Mouse (Mus musculus): Measurements from ENCODE around the gene Fstl3. TPM values are rescaled to one million over a fixed set of nuclear protein-coding genes. Genes with fewer than 3 reads are reported as not detected.

Fstl3 gene
- total RNA-seq, 2 experiments from 2014 or later, result 1.3 to 1.8 TPM

DNA sequence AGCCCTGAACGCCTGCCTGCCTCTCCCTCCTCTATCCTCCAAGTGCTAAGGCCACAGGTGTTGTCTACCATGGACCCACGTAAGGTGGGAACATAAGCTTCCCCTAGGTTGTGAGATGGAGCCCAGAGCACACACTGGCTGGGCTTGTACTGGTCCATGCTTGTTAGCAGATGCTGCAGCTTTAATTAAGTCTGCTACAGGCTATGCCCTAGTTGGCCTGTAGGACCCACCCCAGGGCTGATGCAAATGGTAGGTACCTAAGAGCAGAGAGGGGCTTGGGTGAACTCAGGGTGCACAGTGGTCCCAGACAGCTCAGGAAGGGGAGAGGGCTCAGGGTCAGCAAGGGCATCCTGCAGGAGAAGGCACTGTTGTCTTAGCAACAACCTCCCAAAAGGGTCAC is 12.5 kb downstream of the Fstl3 start:
- DNase-seq, result no peak

DNA sequence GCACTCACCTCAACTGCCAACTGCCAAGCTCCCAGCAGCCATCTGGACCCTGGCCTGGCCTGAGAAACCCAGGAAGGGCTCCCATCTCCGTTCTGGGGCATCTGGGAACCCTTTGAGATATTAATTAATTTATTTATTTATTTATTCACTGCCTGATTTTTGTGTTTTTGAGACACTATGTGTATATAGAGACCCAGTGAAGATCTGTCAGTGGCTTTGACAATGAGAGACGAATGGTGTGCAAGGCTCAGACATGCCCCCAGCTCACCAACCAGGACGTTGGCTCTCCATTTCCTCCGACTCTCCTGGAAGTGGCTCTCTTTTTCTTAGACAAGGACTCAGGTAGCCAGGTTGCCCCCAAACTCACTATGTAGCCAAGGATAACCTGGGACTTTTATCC is 13.8 kb downstream of the Fstl3 start, which contains the start of gene Prss57:
Gene Prss57, minus strand, starts transcription at position 101 of the 400 bp plus-strand sequence.
- DNase-seq, result no peak

DNA sequence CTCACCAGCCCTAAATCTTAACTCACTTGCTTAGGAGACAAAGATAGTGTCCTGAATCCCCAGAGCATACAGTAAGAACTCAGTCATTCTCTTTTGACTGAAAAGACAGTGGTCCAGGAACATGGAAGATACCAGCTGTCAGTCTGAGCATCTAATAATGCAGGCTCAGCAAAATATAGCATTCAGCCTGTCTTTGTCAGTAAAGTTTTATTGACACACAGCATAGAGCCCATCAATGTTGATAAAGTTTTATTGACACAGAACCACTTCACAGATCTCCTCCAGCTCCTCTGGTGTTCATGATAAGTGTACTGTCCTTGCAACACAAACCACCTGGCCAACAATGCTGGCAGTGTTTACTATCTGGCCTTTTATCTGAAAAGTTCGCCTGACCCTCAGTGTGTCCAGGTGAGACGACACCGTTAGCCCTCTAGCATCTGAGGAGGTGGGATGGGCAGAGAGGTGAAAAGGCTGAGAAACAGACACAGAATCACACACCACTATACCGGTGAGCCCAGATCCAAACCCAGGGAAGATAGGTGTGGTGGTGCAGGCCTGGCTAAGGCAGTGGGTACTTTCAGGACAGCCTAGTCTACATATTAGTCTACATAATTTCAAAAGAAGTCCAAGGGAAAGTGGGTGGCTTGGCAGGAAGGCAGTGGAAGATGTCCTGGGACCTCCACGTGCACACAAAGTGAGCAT is 15.4 kb downstream of the Fstl3 start:
- DNase-seq, result no peak

DNA sequence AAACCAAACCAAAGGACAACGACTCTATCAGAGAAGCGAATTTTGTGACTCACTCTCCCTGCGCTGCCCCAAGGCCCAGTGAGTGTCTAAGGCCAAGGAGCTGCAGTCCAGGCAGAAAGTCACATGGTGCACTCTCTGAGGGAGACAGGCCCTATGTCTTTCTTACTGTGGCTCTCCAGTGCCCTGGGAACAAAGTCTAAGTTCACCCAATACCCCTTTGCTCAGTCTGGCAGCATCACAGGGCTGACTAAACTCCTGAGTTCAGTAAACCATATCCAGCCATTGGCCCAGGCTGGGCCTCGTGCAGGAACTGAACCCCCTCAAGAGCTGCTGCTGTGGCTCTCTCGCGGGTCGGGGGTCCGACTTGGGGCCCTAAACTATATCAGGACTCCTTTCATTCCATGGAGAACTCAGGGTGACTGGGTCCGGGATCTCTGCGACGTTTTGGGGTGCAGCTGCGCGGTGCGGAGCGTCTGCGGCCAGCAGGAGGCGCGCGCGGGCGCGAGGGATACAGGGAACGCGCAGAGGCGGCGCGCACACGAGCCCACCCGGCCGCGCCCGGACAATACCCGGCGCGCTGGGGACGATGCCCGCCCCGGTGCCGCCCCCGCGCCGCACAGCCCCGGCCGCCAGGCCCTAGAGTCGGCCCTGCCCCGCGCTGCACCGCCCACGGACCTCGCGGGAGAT is 16.1 kb downstream of the Fstl3 start, which contains the start of gene Palm:
Gene Palm, plus strand, starts transcription at position 522 of the 687 bp plus-strand sequence.
- DNase-seq, result peak; percentile 78 to 84

DNA sequence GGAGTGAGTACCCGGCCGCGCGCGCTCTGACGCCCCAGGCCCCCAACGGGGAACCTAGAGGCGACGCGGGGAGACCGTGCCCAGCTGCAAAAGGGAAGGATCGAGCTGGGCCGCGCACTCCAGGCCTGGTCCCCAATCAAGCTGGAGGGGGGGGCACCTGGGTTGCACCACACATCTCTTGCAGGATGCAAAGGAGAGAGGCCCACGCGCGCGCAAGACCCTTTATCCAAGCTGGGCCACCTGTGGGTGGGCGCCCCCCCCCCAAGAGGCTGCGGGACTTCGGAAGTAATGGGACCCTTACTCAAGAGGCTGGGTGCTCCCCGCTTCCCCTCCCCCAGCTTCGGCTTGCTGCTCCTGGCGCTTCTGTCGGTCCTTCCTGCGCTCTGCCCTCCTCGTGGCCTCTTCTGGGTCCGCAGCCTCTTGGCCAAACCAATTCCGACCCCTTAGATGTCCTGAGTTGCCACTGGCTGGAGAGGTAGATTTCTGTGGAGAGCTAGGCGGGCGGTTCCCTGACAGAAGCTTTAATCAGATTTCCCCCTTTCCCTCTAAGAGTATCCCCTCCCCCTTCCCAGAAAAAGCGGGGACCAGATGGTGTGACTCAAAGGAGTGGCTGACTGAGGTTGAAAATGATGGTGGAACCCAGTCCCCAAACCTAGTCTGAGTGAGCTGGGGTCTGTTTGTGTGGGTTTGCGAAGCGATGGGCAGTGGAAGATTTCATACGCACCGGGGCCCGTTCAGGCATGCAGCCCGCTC is 16.8 kb downstream of the Fstl3 start:
- DNase-seq, result peak; percentile 57 to 76

DNA sequence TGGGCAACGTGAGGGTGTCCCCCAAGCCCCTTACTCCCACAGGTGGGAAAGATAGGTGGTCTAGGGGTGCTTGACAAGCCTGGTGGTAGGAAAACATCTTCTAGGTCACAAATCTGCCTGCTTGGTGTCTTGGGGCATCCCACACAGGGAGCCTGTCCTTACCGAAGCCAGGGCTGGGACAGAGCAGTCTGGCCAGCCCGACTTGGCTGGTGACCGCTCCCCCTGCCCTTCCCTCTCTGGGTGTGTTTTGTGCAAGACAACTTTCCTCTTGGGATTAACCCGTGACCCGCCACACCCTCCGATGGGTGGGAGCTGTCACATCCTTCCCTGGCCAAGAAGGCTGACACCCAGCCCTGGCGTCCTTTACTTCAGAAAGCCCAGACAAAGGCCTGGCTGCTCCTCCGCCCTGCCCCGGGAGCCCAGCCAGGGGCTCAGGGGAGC is 17.4 kb downstream of the Fstl3 start:
- DNase-seq, result peak in 1 of 2 experiments; percentile 46

DNA sequence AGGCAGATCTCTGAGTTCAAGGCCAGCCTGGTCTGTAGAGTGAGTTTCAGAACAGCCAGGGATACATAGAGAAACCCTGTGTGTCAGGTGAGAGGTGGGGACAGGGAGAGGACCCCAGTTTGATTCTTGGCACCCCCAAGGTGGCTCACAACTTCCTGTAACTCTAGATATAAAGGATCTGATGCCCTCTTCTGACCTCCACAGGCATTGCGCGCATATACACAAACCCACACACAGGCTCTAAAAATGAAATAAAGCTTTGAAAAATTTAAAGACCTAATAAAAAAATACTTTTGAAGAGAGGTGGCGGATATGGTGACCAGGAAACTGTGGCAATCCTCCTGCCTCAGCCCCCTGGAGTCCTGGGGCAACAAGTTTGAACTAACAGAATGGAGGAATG is 18.8 kb downstream of the Fstl3 start:
- no peak for DNase-seq

DNA sequence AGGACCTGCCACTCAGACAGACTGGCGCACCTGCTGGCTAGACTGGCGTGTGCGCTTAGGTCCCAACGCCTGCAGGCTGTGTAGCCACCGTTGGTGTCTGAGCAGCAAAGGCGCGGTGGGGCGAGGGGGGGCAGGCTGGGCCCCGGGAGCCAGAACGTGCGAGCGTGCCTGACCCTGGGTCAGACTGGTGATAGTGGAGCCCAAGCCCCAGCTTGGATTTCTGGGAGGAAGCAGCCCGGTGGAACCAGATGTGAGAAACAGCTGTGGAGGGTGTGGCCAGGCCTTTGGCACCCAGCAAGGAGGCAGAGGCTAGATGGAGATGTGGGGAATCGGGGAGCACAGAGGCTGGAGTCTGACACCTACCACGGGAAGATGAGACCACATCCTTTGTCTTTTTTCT is 20.3 kb downstream of the Fstl3 start:
- DNase-seq, result no peak

DNA sequence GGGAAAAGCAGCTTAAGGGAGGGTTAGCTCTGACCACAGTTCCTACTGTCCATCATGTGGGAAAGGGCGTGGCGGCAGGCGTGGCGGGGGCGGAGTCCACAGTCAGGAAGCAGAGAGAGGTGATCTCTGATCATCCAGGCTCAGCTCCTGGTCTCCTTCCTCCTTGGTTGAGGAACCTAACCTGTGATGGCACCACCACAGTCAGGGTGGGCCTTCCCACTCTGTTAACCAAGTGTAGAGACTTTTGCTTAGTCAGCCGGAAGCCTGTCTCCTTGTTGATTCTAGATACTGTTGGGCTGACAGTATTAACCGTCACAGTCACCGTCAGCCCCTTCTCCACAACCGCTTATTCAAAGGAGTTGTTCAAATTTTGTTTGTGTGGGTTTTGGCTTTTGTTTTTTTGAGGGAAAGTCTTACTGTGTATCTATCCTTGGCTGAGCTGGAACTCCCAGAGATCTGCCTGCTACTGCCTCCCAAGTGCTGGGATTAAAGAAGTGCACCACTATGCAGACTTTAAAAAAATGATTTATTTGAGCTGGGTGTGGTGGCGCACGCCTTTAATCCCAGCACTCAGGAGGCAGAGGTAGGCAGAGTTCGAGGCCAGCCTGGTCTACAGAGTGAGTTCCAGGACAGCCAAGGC is 21.3 kb downstream of the Fstl3 start:
- DNase-seq, result no peak

DNA sequence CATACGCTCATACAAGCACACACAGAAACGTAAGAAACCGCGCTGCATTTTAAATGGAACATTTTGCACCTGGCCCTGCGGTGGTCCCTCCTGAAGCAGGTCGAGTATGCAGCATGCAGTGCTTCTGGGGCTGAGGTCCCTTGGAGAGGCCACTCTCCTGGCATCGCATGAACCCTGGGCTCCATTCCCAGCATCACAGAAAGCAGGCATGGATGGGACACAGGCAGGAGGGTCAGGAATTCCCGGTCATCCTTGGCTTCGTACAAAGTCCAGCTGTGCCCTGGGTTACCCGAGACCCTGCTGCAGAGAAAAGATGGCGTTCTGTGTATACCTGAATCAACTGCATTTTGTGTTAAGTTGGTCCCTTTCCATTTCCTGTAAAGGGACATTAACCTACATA is 23.4 kb downstream of the Fstl3 start:
- DNase-seq, result no peak

DNA sequence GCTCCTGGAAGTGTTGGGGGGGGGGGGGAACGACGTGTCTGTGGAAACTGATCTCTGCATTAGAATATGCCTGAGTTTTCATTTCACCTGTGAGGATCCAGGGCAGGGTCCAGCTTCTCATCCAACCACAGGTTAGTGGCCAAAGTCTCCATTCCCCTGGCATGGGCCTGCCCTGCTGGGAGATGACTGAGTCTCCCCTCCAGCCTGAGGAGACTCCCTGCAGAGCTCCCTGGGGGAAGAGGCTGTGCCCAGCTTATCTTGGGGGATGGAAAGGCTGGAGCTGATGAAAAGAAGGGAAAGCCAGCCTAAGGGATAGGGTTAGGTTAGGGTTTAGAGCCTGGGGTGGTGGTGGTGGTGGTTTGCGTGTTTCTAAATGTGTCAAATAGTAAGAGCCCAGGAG is 24.8 kb downstream of the Fstl3 start:
- DNase-seq, result no peak

DNA sequence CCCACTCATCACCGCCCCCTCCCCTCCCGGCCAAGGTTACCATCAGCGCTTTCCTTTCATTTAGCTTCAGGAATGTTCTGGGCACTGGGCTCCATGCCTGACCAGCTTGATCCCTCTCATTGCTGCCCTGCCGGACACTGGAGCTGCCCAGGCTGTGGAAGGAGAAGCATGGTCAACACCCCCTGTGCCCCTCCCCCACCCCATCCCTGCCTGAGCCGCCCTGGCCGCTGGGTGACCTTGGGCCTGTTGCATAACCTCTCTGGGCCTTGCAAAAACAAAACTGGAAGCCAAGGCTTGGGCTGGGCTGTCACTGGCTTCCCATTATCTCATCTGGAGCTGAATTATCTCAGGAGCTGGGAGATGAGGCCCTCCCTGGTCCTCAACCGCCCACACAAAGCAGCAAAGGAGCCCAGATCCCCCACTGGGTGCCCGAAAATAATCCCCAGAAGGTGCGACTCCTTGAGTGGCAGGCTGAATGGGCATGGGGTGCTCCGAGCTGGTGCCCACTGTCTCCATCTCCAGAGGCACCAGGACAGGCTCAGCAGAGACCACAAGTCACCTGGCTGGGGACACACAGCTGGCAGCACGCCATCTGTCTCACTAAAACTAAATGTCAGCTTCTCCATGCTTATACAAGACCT is 25.4 kb downstream of the Fstl3 start:
- no peak for DNase-seq

DNA sequence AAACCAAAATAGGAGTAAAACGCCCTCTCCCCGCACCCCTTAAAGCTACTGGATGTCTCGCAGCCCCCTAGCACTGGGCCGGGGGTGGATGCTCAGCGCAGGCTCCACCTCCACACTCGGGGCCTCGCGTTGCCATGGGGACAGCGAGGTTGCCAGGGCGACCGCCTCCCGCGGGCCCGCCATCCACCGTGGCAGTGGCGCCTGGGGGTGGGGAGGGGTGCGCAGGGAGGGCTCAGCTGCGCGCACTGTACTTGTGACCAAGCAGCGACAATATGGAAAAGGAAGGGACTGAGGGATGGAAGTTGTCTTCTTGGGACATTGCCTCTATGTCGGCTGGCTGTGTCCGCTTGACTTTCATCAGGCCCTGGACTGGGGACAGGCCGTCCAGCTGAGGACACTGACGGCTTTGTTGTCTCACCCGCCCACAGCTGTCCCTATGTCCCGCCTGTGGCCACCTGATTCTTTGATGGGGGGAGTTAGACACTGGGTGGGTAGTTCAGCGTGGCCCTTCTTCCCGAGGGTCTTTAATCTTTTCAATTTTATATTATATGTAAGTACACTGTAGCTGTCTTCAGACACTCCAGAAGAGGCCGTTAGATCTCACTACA is 26.7 kb downstream of the Fstl3 start:
- peak; percentile 93 for DNase-seq

DNA sequence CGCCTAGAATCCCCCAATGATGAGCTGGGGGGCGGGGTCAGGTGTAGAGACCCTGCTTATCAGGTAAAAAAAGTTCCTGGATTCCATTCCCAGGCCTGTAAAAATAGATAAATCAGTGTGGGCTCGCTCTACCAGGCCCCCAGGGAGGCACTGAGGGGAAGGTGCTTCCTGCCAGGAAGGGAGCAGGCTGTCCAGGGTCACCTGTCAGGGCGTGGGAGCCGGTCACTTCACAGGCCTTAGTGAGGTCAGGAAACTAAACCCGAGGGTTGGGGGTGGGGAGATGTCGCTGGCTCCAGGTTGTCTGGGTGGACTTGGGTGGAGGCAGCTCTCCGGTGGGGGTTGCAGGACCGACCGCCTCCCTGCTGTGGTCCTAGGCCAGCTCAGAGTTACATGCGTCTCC is 28.6 kb downstream of the Fstl3 start:
- no peak for DNase-seq

DNA sequence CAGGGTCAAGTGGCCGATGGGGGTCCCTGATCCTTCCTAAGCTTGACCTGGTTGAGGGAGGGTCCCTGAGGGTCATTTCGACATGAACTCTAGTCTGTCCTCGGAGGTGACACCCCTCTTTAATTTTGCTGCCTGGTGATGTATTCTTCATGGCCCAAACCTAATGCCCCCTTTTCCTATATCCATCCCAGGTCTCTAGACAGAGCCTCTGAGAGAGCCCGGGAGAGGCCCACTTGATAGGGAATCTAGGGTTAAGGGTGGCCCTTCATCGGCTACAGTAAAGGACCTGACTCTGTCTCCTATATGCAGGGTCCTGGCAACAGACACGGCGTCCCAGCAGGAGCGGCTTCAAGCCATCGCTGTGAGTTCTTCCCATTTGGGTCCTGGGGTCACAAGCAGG is 29.3 kb downstream of the Fstl3 start:
- no peak for DNase-seq

DNA sequence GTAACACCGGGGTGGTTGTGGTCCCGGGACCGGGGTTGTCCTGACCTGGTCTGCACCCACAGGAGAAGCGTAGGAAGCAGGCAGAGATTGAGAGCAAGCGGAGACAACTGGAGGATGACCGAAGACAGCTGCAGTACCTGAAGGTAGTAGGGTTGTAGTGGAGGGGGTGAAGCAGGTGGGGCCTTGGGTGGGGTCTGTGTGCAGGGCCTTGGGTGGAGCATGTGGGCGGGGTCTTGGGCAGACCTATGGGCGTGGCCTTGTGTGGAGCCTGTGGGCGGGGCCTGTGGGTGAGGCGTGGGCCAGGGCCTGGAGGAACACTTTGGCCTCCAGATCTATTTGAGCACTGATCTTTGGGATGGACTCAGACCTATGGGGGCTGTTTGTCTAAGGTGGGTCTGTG is 29.9 kb downstream of the Fstl3 start:
- no peak for DNase-seq

DNA sequence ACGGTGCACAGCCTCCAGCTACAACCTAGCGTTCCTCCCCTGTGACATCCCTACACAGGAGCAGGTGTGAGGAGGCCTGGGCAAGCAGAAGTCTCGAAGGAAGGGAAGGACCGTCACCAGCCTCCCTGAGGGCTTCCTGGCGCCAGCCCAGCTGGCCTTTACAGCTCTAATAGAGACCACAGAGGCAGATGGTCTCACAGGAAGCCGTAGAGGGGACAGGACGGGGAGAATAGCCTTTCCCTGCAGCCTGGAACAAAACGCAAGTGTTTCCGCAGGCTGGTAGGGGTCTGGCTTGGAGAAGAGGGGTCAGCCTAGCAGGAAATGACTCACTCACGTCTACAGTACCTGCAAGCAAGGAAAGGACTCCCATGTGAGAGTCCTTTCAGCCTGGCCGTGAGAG is 30.8 kb downstream of the Fstl3 start:
- DNase-seq, result no peak

DNA sequence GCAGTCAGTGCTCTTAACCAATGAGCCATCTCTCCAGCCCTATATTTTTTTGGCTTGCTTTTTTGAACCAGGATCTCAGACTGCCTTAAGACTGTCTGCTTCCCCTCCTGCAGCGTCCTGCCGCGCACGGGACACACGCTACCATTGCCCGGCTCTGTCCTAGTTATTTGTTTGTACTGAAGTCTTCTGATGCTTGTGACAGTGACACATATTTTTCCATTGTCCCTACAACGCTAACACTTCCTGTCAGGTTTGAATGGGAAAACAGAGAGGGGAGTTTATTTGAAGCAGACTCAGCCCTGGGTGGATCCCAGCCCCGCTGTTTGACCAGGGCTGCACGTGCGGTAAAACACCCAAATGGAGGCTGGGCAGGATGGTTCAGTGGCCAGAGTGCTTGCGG is 31.7 kb downstream of the Fstl3 start:
- no peak for DNase-seq

DNA sequence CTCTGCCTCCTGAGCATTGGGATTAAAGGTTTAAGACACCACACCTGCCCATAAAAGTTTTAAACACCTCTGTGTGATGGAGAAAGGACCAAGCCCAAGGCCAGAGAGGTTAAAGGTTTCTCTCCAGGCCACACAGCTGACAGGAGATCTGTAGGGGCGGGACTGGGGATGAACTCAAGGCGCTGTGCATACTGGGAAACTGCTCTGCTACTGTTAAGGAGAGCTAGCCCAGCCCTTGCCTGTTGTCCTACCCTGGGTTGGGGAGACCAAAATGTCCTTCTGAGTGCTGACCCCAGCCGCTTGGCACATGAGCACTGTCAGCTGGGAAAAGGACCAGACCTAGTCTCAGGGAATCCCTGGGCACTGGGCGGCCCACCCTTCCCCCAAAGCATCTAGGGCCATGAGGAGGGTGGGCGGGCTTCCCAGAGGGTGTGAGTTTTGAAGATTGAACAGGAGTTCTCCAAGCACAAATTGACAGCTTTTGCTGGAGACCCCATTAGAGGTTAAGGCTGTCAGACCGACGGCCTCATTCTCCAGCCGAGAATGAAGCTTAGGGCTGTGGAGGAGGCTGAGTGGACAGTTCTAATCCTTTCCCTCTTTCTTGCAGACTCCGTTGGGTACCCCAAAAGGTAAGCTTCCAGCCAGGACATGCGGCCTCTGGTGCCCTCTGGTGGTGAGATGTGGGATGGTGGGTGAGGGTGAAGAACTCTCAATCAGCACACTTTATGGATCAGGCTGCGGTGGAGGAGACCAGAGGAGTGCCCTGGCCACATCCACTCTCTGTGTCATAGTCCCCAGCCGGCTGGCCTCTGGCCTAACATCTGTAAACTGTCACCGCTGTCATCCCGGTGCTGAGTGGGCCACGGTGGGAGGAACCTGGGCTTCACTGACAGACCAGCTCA is 34.9 kb downstream of the Fstl3 start:
- DNase-seq, result peak; percentile 83 to 89

DNA sequence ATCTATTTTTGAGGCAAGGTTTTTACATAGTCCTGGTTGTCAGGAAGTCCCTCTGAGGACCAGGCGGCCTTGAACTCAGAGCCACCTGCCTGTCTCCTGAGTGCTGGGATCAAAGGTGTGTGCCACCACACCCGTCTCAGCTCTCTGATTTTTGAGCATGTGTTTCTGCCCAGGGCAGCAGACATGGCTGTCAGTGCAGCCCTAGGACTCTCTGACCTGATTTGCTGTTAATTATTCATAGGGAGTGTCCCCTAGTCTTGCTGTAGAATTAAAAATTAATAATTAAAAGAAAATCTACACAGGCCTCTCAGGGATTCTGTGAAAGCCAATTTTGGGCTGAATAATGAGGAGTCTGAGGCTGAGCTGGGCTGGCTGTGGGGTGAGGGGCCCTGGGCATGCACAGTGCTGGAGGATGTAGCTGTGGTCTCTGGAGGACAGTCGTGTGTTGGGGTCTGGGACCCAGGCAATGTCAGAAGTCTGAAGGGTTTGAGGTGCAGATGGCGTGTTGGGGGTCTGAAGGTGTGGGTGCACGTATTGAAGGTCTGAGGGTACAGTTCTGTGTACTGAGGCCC is 37.3 kb downstream of the Fstl3 start:
- no peak for DNase-seq

Data from layer of hippocampus, postnatal 36 days (tissue).